Mouse (Mus musculus) erythroblast, embryonic 14.5 days (primary cell): ENCODE results near the gene Cd300lf.

Experiments used
- GATA1 ChIP-seq: IDR thresholded peaks from 2 replicates; pipeline ENCODE4 v1.6.1; 2012; ENCODE audit warnings: low read length, inconsistent platforms, mixed read lengths
- TAL1 ChIP-seq: IDR thresholded peaks from 3 replicates; pipeline ENCODE4 v1.6.1; 2012; ENCODE audit warnings: low read length, inconsistent platforms, mixed read lengths

- no peak for TF ChIP-seq GATA1
- no peak for TF ChIP-seq TAL1
These were observed 32.2 kb downstream of the Cd300lf start for GRCm38 (mm10) chr11:115101615-115102051.
